Mouse (Mus musculus) MEL (cell line): Measurements from ENCODE around the gene H2-Ab1. TPM values are rescaled to one million over a fixed set of nuclear protein-coding genes. Genes with fewer than 3 reads are reported as not detected.
"Not testable (repeated sequence)": the region's sequence is repeated elsewhere in the genome, so short reads cannot be mapped to it uniquely, and the experiment has no call there.

Experiments
- DNase-seq: peaks from one replicate; pipeline ENCODE4 v3.0.0; 2011; ENCODE audit warnings: low read depth, low spot score
- H3K27ac ChIP-seq: 2 replicates; pipeline ENCODE4 v1.5.1; 2012; ENCODE audit warnings: low read depth, mild to moderate bottlenecking, control low read depth, low read length, moderate library complexity; ENCODE audit not compliant: control insufficient read depth
- H3K27me3 ChIP-seq, 2 experiments: fragments of 150-350 bp in 1 of 2; sonication (generic) in 1 of 2; 2 replicates each; pipeline ENCODE4 v1.6.1; 2012; ENCODE audit warnings: low read length in 2 of 2, mild to moderate bottlenecking in 2 of 2, improper control_type of control experiment in 1 of 2, moderate library complexity in 1 of 2; ENCODE audit not compliant: insufficient read depth in 2 of 2, control insufficient read depth in 1 of 2
- H3K36me3 ChIP-seq, 2 experiments: 2 replicates each; pipeline ENCODE4 v1.6.1; 2012 to 2014; ENCODE audit warnings: low read length in 2 of 2, improper control_type of control experiment in 1 of 2, inconsistent platforms in 1 of 2, mild to moderate bottlenecking in 1 of 2; ENCODE audit not compliant: insufficient read depth in 2 of 2, control insufficient read depth in 1 of 2
- H3K4me1 ChIP-seq, 2 experiments: fragments of 150-350 bp in 1 of 2; sonication (generic) in 1 of 2; 2 replicates each; pipeline ENCODE4 v1.6.1; 2012; ENCODE audit warnings: low read length in 2 of 2, improper control_type of control experiment in 1 of 2, mild to moderate bottlenecking in 1 of 2; ENCODE audit not compliant: insufficient read depth in 2 of 2, control insufficient read depth in 1 of 2
- H3K4me3 ChIP-seq, 2 experiments: fragments of 150-350 bp in 1 of 2; sonication (generic) in 1 of 2; 2 replicates each; pipeline ENCODE4 v1.5.1; 2012; ENCODE audit warnings: low read depth in 2 of 2, low read length in 2 of 2, mild to moderate bottlenecking in 2 of 2, moderate library complexity in 2 of 2, control low read depth in 1 of 2, improper control_type of control experiment in 1 of 2; ENCODE audit not compliant: control insufficient read depth in 1 of 2, insufficient read depth in 1 of 2
- H3K79me2 ChIP-seq: 2 replicates; pipeline ENCODE4 v1.6.1; 2012; ENCODE audit warnings: mild to moderate bottlenecking, low read length, moderate library complexity; ENCODE audit not compliant: control insufficient read depth, poor library complexity, insufficient read depth
- H3K9ac ChIP-seq: 2 replicates; pipeline ENCODE4 v1.6.1; 2012; ENCODE audit warnings: low read depth, mild to moderate bottlenecking, control low read depth, low read length, moderate library complexity; ENCODE audit not compliant: control insufficient read depth, poor library complexity, severe bottlenecking
- H3K9me3 ChIP-seq: fragments of 150-350 bp; sonication (generic); replicated peaks from 2 replicates; pipeline ENCODE4 v1.6.1; 2012; ENCODE audit warnings: mild to moderate bottlenecking, low read length, improper control_type of control experiment, moderate library complexity; ENCODE audit not compliant: insufficient read depth
- E2F4 ChIP-seq: IDR thresholded peaks from 2 replicates; pipeline ENCODE4 v1.6.1; 2011; ENCODE audit warnings: low read depth, low read length, improper control_type of control experiment, borderline replicate concordance
- HCFC1 ChIP-seq: IDR thresholded peaks from 2 replicates; pipeline ENCODE4 v1.6.1; 2012; ENCODE audit warnings: low read depth, mild to moderate bottlenecking, inconsistent platforms, low read length, improper control_type of control experiment, moderate library complexity
- SIN3A ChIP-seq: IDR thresholded peaks from 2 replicates; pipeline ENCODE4 v1.6.1; 2012; ENCODE audit warnings: low read length, improper control_type of control experiment, inconsistent platforms
- USF1 ChIP-seq: IDR thresholded peaks from 2 replicates; pipeline ENCODE4 v1.6.1; 2014; ENCODE audit warnings: low read depth, mild to moderate bottlenecking, inconsistent platforms, low read length, improper control_type of control experiment, moderate library complexity
- polyA plus RNA-seq, 2 experiments: library from polyadenylated mRNA; stranded (reverse) in 1 of 2; unstranded in 1 of 2; fragments of >175 nt in 1 of 2; fragments of >200 nt in 1 of 2; gene quantifications; 2 replicates each; pipeline versions ENCODE4 v1.2.1 to v1.2.4; 2012; ENCODE audit warnings: low replicate concordance in 2 of 2, low read depth in 1 of 2; ENCODE audit not compliant: insufficient read length in 2 of 2, insufficient read depth in 1 of 2, missing spikeins in 1 of 2
- total RNA-seq: library from RNA; depleted of rRNA; stranded (reverse); fragments of 300-350 nt; gene quantifications from 2 replicates; pipeline ENCODE4 v1.2.3, GENCODE M21; 2012

H2-Ab1 gene
- total and polyA plus RNA-seq, 3 experiments = not detected

GRCm38 (mm10) chr17:34224816-34225215, 32.7 kb upstream of the H2-Ab1 start (continued):
- TF ChIP-seq USF1 = no peak

- Histone ChIP-seq H3K27me3 (no peaks in the 10 kb centered on the region), H3K79me2 (no peaks in the 10 kb centered on the region), H3K27ac (no peak overlapping the region), H3K4me3 (no peak overlapping the region), H3K36me3 (no peaks in the 10 kb centered on the region), H3K9me3 (no peaks in the 10 kb centered on the region), H3K9ac (no peak overlapping the region), H3K4me1 (no peaks in the 10 kb centered on the region)
- no peak for TF ChIP-seq E2F4
- no peak for TF ChIP-seq SIN3A
- no peak for TF ChIP-seq HCFC1
- no peak for DNase-seq
Observed at GRCm38 (mm10) chr17:34225426-34225825, 32.1 kb upstream of the H2-Ab1 start.

GRCm38 (mm10) chr17:34225911-34226310, 31.6 kb upstream of the H2-Ab1 start:
- not testable (repeated sequence) for H3K27ac ChIP-seq, H3K27me3 ChIP-seq, H3K4me3 ChIP-seq, H3K4me1 ChIP-seq, H3K36me3 ChIP-seq, DNase-seq, H3K9ac ChIP-seq, H3K79me2 ChIP-seq, H3K9me3 ChIP-seq

GRCm38 (mm10) chr17:34230971-34231370, 26.5 kb upstream of the H2-Ab1 start:
- not testable (repeated sequence) for H3K27me3 ChIP-seq, H3K4me3 ChIP-seq, H3K4me1 ChIP-seq, H3K27ac ChIP-seq, H3K36me3 ChIP-seq, H3K9me3 ChIP-seq, H3K9ac ChIP-seq, H3K79me2 ChIP-seq, DNase-seq

- not testable (repeated sequence) for H3K4me1 ChIP-seq, H3K36me3 ChIP-seq, H3K79me2 ChIP-seq, H3K27ac ChIP-seq, DNase-seq, H3K27me3 ChIP-seq, H3K9ac ChIP-seq, H3K9me3 ChIP-seq, H3K4me3 ChIP-seq
Observed at GRCm38 (mm10) chr17:34232021-34232420, 25.5 kb upstream of the H2-Ab1 start.
